Mouse (Mus musculus): ENCODE measurements at regions not wholly inside any gene's neighbourhood (a gene's known extent, or its start where the extent isn't known, plus 50 kb on each side); places are given as distances from the start of the nearest gene placed in this dataset.

- no peak for TF ChIP-seq CTCF (IDR thresholded peaks at IDR 0.05; ENCODE audit: control insufficient read depth, insufficient read depth, insufficient replicate concordance, low read depth, low read length)
- TF ChIP-seq POLR2A (IDR thresholded peaks at IDR 0.05; ENCODE audit: control insufficient read depth, low read depth, low read length): no peak
Observed at GRCm38 (mm10) chr14:45806726-45807280, 148.9 kb upstream of the Ddhd1 start.
